Mouse (Mus musculus) left cerebral cortex, adult 9 months (tissue): ENCODE data around the gene Rec114.

ENCODE experiments used
- DNase-seq, 2 experiments: peaks; one replicate each; pipeline ENCODE4 v3.0.0; 2022; ENCODE audit warnings: low spot score in 2 of 2

Gene Rec114

DNA sequence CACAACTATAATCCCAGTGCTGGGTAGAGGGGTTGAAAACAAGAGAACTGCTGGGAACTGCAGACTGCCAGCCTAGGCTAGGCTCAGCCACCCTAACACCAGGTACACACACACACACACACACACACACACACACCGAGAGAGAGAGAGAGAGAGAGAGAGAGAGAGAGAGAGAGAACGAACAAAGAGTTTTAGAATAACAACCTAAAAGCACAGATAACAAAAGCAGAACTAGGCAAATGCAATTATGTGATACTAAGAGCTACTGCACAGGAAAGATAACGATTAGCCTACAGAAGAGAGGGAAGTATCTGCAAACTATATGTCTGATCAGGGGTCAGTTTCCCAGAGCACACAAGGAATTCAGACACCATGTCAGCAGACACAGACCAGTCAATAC is 24.8 kb downstream of the Rec114 start:
- DNase-seq = no peak

DNA sequence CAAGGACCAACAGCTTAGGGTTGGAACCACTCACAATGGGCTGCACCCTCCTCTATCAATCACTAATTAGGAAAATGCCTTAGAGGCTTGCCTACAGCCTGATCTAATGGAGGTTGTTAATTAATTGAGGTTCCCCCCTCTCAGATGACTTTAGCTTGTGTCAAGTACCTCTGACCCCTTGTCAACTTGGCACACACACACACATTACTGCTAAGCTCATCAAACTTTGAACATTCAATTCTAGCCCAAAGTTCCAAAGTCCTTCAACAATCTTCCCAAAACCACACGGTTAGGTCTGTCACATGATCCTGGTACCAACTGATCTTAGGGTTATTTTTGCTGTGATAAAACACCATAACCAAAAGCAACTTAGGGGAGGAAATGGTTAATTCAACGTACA is 26.9 kb downstream of the Rec114 start:
- no peak for DNase-seq

DNA sequence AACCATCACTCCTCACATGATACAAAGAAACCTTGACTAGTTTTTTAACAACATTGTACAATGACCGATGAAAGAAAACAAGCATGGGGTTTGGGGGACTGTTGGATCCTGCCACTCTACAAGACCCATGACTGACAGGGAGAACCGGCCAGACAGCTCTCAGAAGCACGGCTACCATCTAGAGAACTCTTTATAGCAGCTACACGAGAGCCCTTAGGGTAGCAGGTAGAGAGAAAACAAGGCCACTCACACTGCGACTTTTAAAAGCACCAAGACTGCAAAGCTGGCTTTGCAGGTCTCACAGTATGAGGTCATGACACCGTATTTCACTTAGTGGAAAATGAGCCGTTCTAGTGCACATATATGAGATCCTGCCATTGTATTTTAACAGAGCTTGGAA is 33.1 kb downstream of the Rec114 start:
- DNase-seq = no peak

DNA sequence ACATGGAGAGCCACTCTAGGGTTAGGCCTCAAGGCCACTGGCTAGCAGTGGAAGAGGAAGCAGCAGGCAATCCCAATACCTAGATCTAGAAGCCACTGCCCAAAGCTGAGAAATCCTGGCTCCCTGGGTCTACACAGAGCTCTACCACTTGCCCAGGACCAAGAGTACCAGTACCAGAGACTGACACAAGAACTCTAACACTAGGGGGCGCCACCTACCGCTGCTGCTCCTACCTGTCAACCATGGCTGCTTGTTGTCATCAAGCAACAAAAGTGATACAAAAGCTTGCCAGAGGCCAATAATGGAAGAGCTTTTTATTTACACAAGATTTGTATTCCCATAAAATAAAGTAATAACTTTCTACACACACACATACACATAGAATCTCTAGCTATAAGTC is 33.8 kb downstream of the Rec114 start:
- peak; percentile 9 to 78 for DNase-seq

DNA sequence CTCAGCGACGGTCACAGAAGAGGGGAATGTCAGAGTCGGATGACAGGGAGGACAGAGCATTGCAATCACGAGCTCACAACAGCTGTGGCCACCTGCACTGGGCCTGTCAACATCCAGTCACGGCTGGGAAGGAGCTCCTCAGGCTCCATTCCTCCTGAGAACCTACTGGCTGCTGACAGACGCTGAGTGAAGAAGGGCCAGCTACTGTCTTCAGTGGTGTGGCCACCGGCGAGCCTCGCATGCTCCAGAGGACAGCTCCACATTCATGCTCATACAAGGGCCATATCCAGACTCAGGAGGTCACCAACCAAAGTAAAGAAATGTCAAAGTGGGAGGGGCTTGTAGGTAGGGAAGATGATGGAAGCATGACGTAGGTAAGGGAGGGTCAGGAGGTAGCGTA is 36.0 kb downstream of the Rec114 start:
- DNase-seq = no peak

DNA sequence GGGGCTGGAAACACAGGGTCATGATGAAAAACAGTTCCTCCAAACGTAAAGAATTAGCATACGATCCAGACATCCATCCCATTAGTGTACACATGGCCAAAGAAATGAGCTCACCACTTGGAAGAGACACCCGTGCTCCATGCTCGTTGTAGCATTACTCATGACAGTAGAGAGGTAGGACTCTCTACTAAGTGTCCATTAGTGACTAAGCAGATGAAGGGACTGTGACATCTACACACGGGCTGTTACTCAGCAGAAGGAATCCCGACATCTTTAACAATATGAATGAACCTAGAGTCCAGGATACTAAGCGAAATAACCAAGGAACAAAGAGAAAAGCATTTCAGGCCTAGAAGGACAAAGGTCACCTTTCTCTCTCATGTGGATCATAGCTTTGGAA is 37.7 kb downstream of the Rec114 start:
- DNase-seq = no peak

DNA sequence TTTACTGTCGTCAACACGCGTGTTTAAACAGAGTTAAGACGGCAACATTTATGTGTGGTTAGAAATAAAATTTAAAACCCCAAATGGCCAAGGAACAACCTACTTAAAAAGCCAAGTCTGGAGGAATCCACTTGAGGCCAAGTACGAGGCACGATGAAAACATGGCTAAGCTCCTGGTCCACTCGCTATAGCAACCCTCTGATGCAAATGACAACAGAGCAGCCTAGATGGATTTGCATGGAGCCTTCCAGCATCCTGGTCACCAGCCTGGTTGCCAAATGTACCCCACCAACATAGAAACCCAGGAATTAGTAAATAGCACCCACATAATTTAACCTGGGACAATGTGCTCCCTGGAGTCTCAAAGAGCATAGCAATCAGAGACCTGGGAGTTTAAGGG is 40.0 kb downstream of the Rec114 start:
- no peak for DNase-seq

DNA sequence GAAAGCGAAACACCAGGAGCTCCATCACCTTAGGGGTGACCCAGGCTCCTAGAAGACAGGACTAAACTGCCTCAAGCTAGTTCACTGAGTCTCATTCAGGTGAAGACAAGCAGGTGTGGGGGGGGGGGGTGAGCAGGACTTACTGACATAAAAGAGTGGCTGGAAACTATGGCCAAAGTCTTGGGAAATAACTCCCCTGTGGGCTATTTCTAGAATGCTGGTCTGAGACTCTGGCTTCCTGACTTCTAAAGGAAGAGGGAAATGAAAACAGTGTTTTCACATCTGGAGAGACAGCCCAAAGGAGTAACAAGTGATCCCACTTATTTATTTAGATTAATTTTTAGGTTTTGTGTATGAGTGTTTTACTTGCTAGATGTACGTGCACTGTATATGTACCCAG is 42.0 kb downstream of the Rec114 start:
- no peak for DNase-seq

DNA sequence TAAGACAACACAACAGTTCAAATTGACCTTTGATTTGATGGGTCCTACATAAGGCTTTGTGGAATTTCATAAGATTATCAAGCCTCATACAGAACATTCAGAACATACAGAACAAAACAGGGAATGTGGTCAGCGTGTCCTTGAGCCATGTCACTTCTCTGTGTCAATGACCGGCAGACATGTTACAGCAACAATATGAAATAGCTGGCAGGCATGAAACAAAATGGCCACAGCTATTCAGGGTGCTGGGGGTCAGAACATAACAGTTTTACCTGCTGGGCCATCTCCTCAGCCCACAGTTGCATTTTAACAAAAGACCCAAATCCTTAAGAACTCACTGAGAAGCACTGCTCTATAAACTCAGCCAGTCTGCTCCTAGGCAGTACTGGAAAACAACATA is 45.3 kb downstream of the Rec114 start:
- DNase-seq = no peak

DNA sequence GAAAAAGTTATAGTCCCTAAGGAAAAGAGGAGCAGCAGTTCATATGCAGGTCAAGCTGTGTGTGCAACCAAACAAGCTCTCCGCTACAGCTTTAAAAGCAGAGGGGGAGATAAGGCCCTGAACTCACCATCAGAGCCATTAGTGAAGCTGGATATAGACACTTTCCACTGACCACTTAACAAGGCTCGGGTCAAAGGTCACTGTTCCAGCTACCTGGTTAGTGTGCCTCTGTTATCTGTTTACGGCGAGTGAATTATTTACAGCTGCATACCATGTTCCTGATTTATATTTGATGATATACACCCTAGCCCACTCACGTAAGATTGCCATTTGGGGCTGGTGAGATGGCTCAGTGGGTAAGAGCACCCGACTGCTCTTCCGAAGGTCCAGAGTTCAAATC is 52.3 kb downstream of the Rec114 start:
- no peak for DNase-seq

DNA sequence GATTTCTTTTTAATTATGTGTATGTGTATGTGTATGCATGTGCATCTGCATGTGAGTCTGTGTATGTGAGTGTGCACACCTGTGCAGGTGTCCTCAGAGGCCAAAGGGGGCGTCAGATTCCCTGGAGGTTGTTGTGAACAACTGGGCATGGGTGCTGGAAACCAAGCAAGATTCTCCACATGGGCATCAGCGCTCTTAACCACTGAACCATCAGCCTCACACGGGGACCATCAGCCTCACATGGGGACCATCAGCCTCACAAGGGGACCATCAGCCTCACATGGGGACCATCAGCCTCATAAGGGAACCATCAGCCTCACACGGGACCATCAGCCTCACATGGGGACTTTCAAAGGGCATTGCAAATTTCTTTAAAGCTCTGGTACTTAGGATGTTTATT is 53.1 kb downstream of the Rec114 start:
- DNase-seq = no peak

DNA sequence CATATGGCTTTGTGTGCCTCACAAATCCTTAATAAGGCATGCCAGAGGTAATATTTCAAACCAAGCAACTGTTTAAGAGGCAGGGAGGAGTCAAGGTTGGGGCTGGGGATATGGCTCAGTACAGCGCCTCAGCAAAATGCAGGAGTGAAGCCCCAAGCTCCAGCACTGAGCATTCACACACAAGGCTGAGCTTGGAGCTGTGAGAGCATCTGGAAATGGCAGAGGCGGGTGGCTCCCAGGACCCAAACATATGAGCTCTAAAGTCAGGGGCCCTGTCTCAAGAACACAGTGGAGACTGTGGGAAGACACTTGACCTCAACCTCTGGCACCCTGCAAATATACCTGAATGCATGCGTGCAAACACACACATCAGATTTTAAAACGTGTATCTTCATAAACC is 55.7 kb downstream of the Rec114 start:
- no peak for DNase-seq

DNA sequence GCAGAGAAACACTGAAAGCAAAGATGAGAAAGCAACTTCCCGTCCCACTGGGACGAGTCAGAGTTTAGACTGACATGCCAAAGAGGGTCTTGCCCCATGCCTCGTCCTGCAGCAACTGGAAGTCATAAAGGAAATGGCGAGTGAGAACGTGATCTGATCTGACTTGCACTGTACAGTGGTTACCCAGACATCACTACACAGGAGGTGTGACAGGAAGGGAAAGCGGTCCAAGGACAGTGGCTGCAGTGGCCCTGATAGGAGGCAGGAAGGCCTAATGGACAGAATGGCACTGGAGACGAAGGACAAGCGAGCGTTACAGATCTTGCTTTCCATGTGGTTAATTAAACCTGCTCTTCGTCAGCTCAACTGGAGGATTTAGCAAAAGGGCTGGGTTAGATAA is 58.5 kb downstream of the Rec114 start:
- no peak for DNase-seq

DNA sequence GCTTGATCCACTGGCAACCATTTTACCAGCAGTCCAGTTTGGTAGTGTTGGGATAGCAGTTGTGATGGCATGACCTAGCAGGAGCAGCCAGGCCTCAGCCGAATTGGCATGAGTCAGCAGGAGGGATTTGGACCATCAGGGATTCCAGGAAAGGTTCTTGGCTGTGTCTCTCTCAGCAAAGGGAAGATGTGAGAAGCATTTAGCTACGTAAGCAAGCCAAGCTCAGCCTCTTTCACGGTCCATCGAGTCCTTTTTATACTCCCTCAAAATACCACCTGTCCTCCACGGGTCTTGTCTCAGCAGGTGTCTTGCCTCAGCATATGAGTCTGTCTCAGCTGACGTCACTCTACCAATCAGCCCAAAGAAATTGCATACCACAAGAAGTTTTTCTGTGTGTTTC is 60.4 kb downstream of the Rec114 start:
- DNase-seq = no peak

DNA sequence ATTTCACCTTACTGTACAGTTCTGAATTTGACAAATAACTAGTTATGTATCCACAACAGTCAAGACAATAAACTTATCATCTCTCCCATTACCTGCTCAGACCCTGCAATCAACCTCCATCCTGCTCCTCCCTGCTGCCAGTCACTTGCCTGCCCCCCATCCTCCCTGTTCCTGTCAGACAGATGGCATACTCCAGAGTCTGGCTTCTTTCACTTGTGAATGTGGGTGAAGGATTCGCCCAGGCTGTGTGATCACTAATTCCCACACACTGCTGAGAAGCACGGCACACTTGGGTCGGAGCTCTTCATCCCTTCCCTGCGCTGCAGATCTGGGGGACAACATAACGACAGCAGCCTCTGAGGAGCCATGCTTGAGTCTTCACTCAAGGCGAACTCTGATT is 61.7 kb downstream of the Rec114 start:
- DNase-seq = no peak

DNA sequence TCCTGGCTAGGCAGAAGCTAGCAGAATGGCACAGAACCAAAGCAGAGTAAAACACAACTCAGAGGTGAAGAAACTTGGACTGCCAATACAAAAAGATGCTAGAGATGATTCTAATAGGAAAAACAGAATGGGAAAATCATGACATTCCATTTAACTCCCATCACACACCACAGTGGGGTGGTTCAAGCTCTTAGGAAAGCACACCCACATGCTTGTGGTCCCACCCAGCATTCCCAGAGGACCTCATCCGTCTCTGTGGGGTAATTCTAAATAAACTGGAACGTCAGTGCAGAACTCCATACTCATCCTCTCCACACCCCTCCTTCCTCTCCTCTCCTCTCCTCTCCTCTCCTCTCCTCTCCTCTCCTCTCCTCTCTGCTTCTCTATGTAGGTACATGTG is 62.4 kb downstream of the Rec114 start:
- no peak for DNase-seq

DNA sequence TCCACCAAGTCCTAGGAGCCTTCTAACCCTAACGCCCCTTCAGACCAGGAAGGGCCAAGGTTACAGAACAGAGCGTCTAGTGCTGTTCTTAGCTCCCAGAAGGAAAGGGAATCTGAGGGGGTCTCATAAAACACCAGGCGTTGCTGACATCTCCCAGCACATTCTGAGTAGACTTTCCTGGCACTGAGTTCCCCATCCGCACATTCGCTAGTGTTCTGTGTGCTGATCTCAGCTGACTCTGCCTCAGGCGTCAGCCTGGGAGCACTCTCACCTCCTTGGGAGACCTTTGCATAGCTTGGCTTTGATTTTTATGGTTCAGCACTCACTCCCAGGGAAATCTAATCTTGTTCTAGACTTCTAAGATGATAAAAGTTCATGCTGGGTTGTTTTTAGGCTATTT is 68.4 kb downstream of the Rec114 start:
- DNase-seq = no peak

DNA sequence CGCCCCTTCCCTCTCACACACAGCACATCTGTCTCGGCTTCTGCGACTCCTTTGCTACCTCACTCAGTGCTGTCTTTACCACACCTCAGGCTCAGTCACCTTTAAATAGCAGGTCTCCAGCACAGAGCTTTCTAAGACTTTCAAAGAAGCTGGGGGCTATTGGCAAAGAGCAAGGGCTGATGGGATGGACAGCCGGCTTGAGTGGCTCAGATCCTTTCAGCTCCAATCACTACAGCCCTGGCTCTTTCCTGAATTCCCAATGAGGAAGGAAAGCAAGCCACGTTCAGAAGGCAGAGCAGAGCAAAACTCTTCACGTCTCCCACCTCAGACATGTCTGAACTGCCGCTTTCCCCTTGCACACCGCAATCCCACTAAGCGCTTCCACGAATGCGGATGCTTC is 69.0 kb downstream of the Rec114 start:
- DNase-seq = no peak

DNA sequence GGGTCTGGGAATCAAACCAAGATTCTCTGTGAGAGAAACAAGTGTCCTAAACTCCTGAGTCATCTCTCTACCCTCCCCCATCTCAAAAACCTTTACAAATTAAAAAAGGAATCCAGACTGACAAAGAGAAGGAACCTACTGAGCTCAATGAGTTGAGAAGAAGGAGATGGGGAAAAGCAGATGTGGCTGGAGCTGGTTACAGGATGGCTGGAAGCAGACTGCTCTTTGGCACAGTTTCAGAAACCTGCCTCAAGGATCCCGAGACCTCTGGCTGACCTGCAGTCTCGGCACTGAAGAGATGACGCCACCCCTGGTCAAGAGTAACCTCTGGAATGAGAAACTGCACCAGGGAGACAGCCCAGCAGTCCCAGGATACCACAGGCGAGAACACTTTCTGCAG is 71.3 kb downstream of the Rec114 start:
- DNase-seq = no peak

DNA sequence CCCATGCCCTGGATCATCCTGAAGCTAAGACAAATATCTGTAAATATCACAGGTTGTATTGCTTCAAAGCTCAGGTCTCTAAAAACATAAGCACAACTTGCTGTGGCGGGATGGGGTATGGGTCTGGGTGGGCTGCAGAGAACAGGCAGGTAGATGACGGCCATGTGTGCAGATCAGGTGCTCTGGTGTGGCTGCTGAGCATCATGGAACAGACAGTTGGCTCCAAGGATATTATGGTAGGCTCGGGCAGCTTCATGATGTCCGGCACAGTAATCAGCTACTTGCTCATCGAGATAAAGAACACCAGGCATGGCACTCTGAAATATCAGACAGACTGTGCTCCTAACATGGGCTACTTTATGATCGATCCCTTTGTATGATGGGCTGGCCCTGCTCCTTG is 73.9 kb downstream of the Rec114 start:
- DNase-seq = no peak

DNA sequence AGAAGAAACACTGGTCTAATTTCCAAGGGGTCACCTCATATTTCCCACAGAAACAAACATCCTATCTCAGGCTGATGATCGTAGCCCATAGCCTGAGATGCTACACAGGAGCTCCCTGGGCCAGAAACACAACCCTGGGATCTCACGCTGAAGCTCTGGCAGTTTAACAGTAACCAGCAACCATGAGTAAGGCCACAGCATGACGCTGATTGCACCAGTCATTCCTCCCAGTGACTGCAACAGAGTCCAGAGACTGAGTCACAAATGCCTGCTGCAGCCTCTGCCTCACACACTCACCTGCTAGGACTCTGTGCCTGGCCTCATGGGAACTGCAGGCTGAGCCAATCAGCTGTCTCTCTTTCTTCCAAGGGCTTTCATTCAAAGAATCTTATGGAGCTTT is 74.7 kb downstream of the Rec114 start:
- no peak for DNase-seq

DNA sequence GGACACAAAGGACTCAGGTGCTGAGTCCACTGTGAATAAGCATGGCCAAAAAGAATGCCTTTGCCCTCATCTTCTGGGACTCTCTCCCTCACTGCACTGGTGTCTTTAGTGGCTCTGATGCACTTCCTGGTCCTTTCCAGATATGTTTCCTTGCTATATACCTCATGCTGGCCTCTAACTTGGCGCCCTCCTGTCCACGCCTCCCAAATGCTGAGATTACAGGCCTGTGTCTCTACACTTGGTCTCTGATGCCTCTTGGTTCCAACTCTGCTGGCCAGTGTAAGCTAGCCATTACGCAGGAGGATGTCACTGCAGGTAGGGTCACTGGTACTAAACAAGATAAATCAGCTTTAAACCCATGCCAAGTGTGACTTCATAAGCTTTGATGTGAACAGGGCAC is 75.6 kb downstream of the Rec114 start:
- no peak for DNase-seq

DNA sequence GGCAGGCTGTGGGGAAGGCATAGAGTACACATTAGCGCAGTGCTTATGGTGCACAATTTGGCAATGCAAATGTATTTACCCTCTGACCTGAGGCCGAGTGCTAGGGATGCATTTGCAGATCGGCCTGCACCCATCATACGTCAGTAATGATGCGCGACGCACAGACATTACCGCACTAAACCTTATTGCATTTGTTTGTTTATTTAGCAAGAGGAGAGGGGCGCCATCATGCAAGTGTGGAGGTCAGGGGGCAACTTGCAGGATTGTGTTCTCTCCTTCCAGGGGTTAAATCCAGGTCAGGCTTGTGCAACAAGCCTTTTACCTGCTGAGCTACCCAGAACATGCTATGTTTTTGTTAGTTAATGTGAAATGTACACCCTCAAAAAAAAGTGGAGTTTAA is 76.5 kb downstream of the Rec114 start:
- no peak for DNase-seq

DNA sequence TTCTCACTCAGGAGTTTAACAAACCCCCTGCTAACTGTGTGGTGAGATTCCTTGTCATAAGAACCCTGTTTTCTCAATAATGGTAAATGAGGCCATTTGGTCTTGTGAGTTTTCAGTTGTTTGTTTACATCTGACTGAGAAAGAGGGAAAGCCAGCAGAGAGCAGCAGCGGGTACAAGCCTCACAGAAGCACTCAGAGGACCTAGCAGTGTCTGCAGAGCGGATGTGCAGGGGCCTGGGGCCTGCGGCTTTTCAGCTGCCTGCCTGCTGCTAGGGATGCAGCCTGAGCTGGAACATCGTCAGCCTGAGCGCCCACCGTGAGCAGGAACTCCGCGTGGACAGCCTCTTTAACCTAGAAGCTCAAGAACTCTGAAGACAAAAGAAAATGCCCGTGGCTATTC is 77.6 kb downstream of the Rec114 start:
- DNase-seq = no peak

DNA sequence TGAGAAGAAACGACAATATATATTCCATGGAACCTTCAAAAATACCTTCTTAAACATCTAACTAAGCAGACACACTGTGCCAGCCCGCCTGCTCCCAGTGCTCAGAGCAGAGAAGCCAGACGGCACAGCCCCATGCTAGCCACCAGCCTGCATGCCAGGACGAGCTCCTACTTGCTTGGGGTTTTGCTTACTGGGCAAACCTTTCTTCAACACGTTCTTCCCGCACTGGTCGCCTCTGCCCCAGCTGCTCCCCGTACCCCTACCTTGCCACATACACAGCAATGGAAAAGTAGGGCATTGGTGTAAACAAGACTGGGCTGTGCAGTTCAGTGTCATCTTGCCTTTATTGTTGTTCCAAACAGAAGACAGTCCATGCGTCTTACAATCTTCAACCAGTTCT is 78.3 kb downstream of the Rec114 start:
- no peak for DNase-seq
